Mouse (Mus musculus) megakaryocyte, embryonic 14.5 days (primary cell): ENCODE measurements at regions not wholly inside any gene's neighbourhood (a gene's known extent, or its start where the extent isn't known, plus 50 kb on each side); places are given as distances from the start of the nearest gene placed in this dataset.

ENCODE experiments used
- FLI1 ChIP-seq: IDR thresholded peaks from 2 replicates; pipeline ENCODE4 v1.6.1; 2012; ENCODE audit warnings: low read length, inconsistent platforms, mixed read lengths
- GATA1 ChIP-seq: IDR thresholded peaks from 3 replicates; pipeline ENCODE4 v1.6.1; 2012; ENCODE audit warnings: mixed read lengths, low read length, inconsistent platforms, borderline replicate concordance

- no peak for TF ChIP-seq GATA1
- TF ChIP-seq FLI1: no peak
Observed at GRCm38 (mm10) chr10:99383028-99383427, 120.0 kb downstream of the Dusp6 start.
